Mouse (Mus musculus): ENCODE measurements around the gene Cldn34b4. TPM values are rescaled to one million over a fixed set of nuclear protein-coding genes. Genes with fewer than 3 reads are reported as not detected.

The Cldn34b4 gene
- not detected in 2 replicates for polyA plus RNA-seq (2012; ENCODE audit: insufficient read depth, insufficient read length, missing spikeins)

GRCm38 (mm10) chrX:76393050-76393449 is at the start of gene Cldn34b4:
Gene Cldn34b4 (plus strand): TSS chrX:76393350.
- TF ChIP-seq CTCF (IDR thresholded peaks at IDR 0.05; ENCODE audit: low read depth, low read length), result no peak
- TF ChIP-seq POLR2A (IDR thresholded peaks at IDR 0.05; ENCODE audit: borderline replicate concordance, low read depth, low read length), result no peak
- Histone ChIP-seq H3K4me1 (ENCODE audit: control insufficient read depth, insufficient read depth, low read length) (no peaks in the 10 kb centered on the region), H3K27ac (ENCODE audit: insufficient read depth, low read depth, low read length) (no peak within 1 kb of the TSS)

More at GRCm38 (mm10) chrX:76393050-76393449, at the start of gene Cldn34b4:
- H3K4me3 ChIP-seq (ENCODE audit: insufficient read depth, low read length), result no peak within 1 kb of the TSS

Other genes starting within 250 kb of the Cldn34b4 start
- gene Cldn34b3, start 129.0 kb upstream of the Cldn34b4 start, polyA plus RNA-seq (2012; ENCODE audit: insufficient read depth, insufficient read length, missing spikeins), result not detected in 2 replicates
- gene Cldn34d, start 209.6 kb downstream of the Cldn34b4 start, polyA plus RNA-seq (2012; ENCODE audit: insufficient read depth, insufficient read length, missing spikeins), result not detected in 2 replicates